Mouse (Mus musculus): ENCODE measurements at regions not wholly inside any gene's neighbourhood (a gene's known extent, or its start where the extent isn't known, plus 50 kb on each side); places are given as distances from the start of the nearest gene placed in this dataset.

GRCm38 (mm10) chr9:74801091-74801490 is 60.6 kb upstream of the Onecut1 start:
- no peak for TF ChIP-seq CTCF (IDR thresholded peaks at IDR 0.05; ENCODE audit: low read depth, low read length)
- TF ChIP-seq POLR2A (IDR thresholded peaks at IDR 0.05; ENCODE audit: extremely low read depth, insufficient read depth, low read length) = no peak
